Mouse (Mus musculus): ENCODE results near the gene Ech1.
A peak's percentile ranks its signal among the peaks of the same experiment; 100 is the strongest.

The Ech1 gene

GRCm38 (mm10) chr7:28806869-28807268 lies 18.1 kb upstream of the Ech1 start:
- DNase-seq, result peak; percentile 62

- peak; percentile 60 for DNase-seq
Measured at GRCm38 (mm10) chr7:28807641-28808220, 17.3 kb upstream of the Ech1 start.

GRCm38 (mm10) chr7:28808221-28808941 lies 16.6 kb upstream of the Ech1 start, which contains the start of gene Hnrnpl:
Hnrnpl (plus strand) TSS chr7:28808541.
- no peak for DNase-seq

GRCm38 (mm10) chr7:28808957-28809393 lies 16.0 kb upstream of the Ech1 start:
- peak; percentile 94 for DNase-seq

GRCm38 (mm10) chr7:28809401-28810089 lies 15.5 kb upstream of the Ech1 start:
- DNase-seq, result no peak

- DNase-seq, result peak; percentile 100
Measured at GRCm38 (mm10) chr7:28810107-28811066, 14.6 kb upstream of the Ech1 start.

GRCm38 (mm10) chr7:28811228-28811627 lies 13.8 kb upstream of the Ech1 start:
- peak; percentile 94 for DNase-seq

- no peak for DNase-seq
Measured at GRCm38 (mm10) chr7:28811640-28812275, 13.3 kb upstream of the Ech1 start.

GRCm38 (mm10) chr7:28812436-28812835 lies 12.6 kb upstream of the Ech1 start:
- DNase-seq, result no peak

GRCm38 (mm10) chr7:28812949-28813348 lies 12.1 kb upstream of the Ech1 start:
- no peak for DNase-seq

GRCm38 (mm10) chr7:28814306-28815034 lies 10.5 kb upstream of the Ech1 start:
- no peak for DNase-seq

- DNase-seq, result no peak
Measured at GRCm38 (mm10) chr7:28815230-28815629, 9.8 kb upstream of the Ech1 start.

GRCm38 (mm10) chr7:28816201-28816600 lies 8.8 kb upstream of the Ech1 start:
- DNase-seq, result no peak

- DNase-seq, result no peak
Measured at GRCm38 (mm10) chr7:28816920-28817319, 8.1 kb upstream of the Ech1 start.

GRCm38 (mm10) chr7:28817524-28817923 lies 7.5 kb upstream of the Ech1 start:
- no peak for DNase-seq

GRCm38 (mm10) chr7:28817957-28818356 lies 7.1 kb upstream of the Ech1 start:
- DNase-seq, result no peak

- no peak for DNase-seq
Measured at GRCm38 (mm10) chr7:28818436-28818835, 6.6 kb upstream of the Ech1 start.

GRCm38 (mm10) chr7:28818861-28819452 lies 6.1 kb upstream of the Ech1 start:
- DNase-seq, result no peak

GRCm38 (mm10) chr7:28819571-28819970 lies 5.4 kb upstream of the Ech1 start:
- no peak for DNase-seq

- DNase-seq, result peak; percentile 87
Measured at GRCm38 (mm10) chr7:28820358-28821260, 4.4 kb upstream of the Ech1 start.
